Mouse (Mus musculus) kidney, adult 2 months (tissue): ENCODE results near the gene Ttll5.

Source experiments
- CTCF ChIP-seq: fragments of 200-500 bp; conservative IDR thresholded peaks from 2 replicates; pipeline ENCODE4 v1.5.1; 2011; ENCODE audit warnings: low read depth, mild to moderate bottlenecking, control low read depth, low read length, moderate library complexity, mixed read lengths; ENCODE audit not compliant: insufficient read depth, insufficient read length
- POLR2A ChIP-seq: fragments of 200-500 bp; IDR thresholded peaks from one replicate; pipeline ENCODE4 v1.6.1; 2011; ENCODE audit warnings: low read depth, low read length, control low read depth

DNA sequence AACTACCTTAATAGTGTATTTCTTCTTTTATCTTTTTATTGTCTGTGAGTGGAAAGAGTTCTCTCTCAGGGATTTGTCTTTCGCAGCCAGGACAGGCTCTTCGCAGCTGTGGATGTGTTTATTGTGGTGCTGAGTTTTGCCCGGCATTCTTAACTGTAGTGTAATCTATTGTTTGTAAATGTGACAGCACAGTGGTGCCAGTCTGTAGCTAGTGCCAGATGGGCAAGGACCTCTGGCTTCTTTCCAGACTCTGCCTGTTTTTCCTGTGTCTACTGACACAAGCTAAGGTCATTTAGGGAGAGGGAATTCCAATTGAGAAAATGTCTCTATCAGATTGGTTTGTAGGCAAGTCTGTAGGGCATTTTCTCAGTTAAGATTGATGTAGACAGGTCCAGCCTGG lies 6.2 kb downstream of the Ttll5 start:
- TF ChIP-seq CTCF (no peak), POLR2A (no peak)
